Mouse (Mus musculus): ENCODE results near the gene Macrod1. TPM values are rescaled to one million over a fixed set of nuclear protein-coding genes. Genes with fewer than 3 reads are reported as not detected.
"Not testable (repeated sequence)": the region's sequence is repeated elsewhere in the genome, so short reads cannot be mapped to it uniquely, and the experiment has no call there.

Gene Macrod1
- polyA plus RNA-seq, 1 experiment from 2014 or later = 22.1 TPM

GRCm38 (mm10) chr19:7034006-7034405 lies 22.6 kb upstream of the Macrod1 start:
- Histone ChIP-seq H3K9ac (no peak overlapping the region), H3K27ac (replicated peaks) (no peak overlapping the region), H3K4me2 (replicated peaks) (no peak overlapping the region), H3K36me3 (peaks cover 64% of the 10 kb centered on the region), H3K4me1 (peaks cover 14% of the 10 kb centered on the region), H3K4me3 (replicated peaks) (no peak overlapping the region), H3K9me3 (replicated peaks) (no peaks in the 10 kb centered on the region), H3K27me3 (no peaks in the 10 kb centered on the region)
- WGBS = 84% methylated on average over 5 of the region's 5 CpGs
- no peak for ATAC-seq (ENCODE audit: insufficient number of reproducible peaks, low FRiP score, low TSS enrichment, low read depth)

GRCm38 (mm10) chr19:7039088-7039720 lies 17.4 kb upstream of the Macrod1 start:
- peak overlapping the region; percentile 73 for H3K9ac ChIP-seq
- H3K4me1 ChIP-seq = peaks cover 20% of the 10 kb centered on the region
- peak; percentile 6; the same call in 1 of the 2 replicates for ATAC-seq (ENCODE audit: insufficient number of reproducible peaks, low FRiP score, low TSS enrichment, low read depth)
- WGBS = 1% methylated on average over 35 of the region's 35 CpGs
- H3K9me3 ChIP-seq (replicated peaks) = no peaks in the 10 kb centered on the region
- peaks cover 14% of the 10 kb centered on the region for H3K36me3 ChIP-seq
- H3K27ac ChIP-seq (replicated peaks) = peak overlapping the region; percentile 89
- no peaks in the 10 kb centered on the region for H3K27me3 ChIP-seq
- peak overlapping the region; percentile 64 for H3K4me2 ChIP-seq (replicated peaks)
- peak overlapping the region; percentile 83 for H3K4me3 ChIP-seq (replicated peaks)

GRCm38 (mm10) chr19:7039841-7040636 lies 16.6 kb upstream of the Macrod1 start, which contains the start of gene Stip1:
Gene Stip1, minus strand, starts transcription at chr19:7039967.
- peaks cover 20% of the 10 kb centered on the region for H3K4me1 ChIP-seq
- peak within 1 kb of the TSS; percentile 83 for H3K4me3 ChIP-seq (replicated peaks)
- H3K36me3 ChIP-seq = peaks cover 8% of the 10 kb centered on the region; the same call in 1 of the 2 replicates
- ATAC-seq (ENCODE audit: insufficient number of reproducible peaks, low FRiP score, low TSS enrichment, low read depth) = peak; percentile 99
- no peaks in the 10 kb centered on the region for H3K27me3 ChIP-seq
- no peaks in the 10 kb centered on the region for H3K9me3 ChIP-seq (replicated peaks)
- peak within 1 kb of the TSS; percentile 73 for H3K9ac ChIP-seq
- under 1% methylated on average over 49 of the region's 49 CpGs for WGBS
- H3K4me2 ChIP-seq (replicated peaks) = peak within 1 kb of the TSS; percentile 83
- peak within 1 kb of the TSS; percentile 94 for H3K27ac ChIP-seq (replicated peaks)

GRCm38 (mm10) chr19:7040637-7041130 lies 15.9 kb upstream of the Macrod1 start:
- ATAC-seq (ENCODE audit: insufficient number of reproducible peaks, low FRiP score, low TSS enrichment, low read depth) = no peak
- Histone ChIP-seq H3K9ac (peak overlapping the region; percentile 68), H3K27ac (replicated peaks) (peak overlapping the region; percentile 94), H3K36me3 (peaks cover 2% of the 10 kb centered on the region; the same call in 1 of the 2 replicates), H3K27me3 (no peaks in the 10 kb centered on the region), H3K4me1 (peaks cover 20% of the 10 kb centered on the region), H3K4me2 (replicated peaks) (peak overlapping the region; percentile 83), H3K4me3 (replicated peaks) (peak overlapping the region; percentile 52), H3K9me3 (replicated peaks) (no peaks in the 10 kb centered on the region)
- WGBS = 21% methylated on average over 13 of the region's 13 CpGs

GRCm38 (mm10) chr19:7041171-7041570 lies 15.4 kb upstream of the Macrod1 start:
- H3K4me3 ChIP-seq (replicated peaks) = peak overlapping the region; percentile 52

GRCm38 (mm10) chr19:7044279-7044678 lies 12.3 kb upstream of the Macrod1 start:
- H3K27me3 ChIP-seq = no peaks in the 10 kb centered on the region
- no peaks in the 10 kb centered on the region for H3K9me3 ChIP-seq (replicated peaks)
- H3K4me2 ChIP-seq (replicated peaks) = no peak overlapping the region
- H3K4me1 ChIP-seq = peaks cover 5% of the 10 kb centered on the region
- H3K27ac ChIP-seq (replicated peaks) = no peak overlapping the region
- ATAC-seq (ENCODE audit: insufficient number of reproducible peaks, low FRiP score, low TSS enrichment, low read depth) = no peak
- H3K36me3 ChIP-seq = no peaks in the 10 kb centered on the region
- no peak overlapping the region for H3K9ac ChIP-seq
- 62% methylated on average over 4 of the region's 4 CpGs for WGBS
- no peak overlapping the region for H3K4me3 ChIP-seq (replicated peaks)

More at GRCm38 (mm10) chr19:7041171-7041570, 15.4 kb upstream of the Macrod1 start:
- WGBS = 89% methylated on average over 2 of the region's 2 CpGs
- Histone ChIP-seq H3K9ac (no peak overlapping the region), H3K9me3 (replicated peaks) (no peaks in the 10 kb centered on the region), H3K4me1 (peaks cover 20% of the 10 kb centered on the region), H3K27ac (replicated peaks) (no peak overlapping the region), H3K27me3 (no peaks in the 10 kb centered on the region), H3K4me2 (replicated peaks) (peak overlapping the region; percentile 83; the same call in 1 of the 2 replicates), H3K36me3 (no peaks in the 10 kb centered on the region)
- no peak for ATAC-seq (ENCODE audit: insufficient number of reproducible peaks, low FRiP score, low TSS enrichment, low read depth)

- no peak overlapping the region for H3K9ac ChIP-seq
- ATAC-seq (ENCODE audit: insufficient number of reproducible peaks, low FRiP score, low TSS enrichment, low read depth) = no peak
- 34% methylated on average over 4 of the region's 4 CpGs for WGBS
- no peaks in the 10 kb centered on the region for H3K27me3 ChIP-seq
- peaks cover 5% of the 10 kb centered on the region for H3K4me1 ChIP-seq
- no peak overlapping the region for H3K27ac ChIP-seq (replicated peaks)
- no peak overlapping the region for H3K4me3 ChIP-seq (replicated peaks)
- H3K4me2 ChIP-seq (replicated peaks) = no peak overlapping the region
- H3K9me3 ChIP-seq (replicated peaks) = no peaks in the 10 kb centered on the region
- H3K36me3 ChIP-seq = no peaks in the 10 kb centered on the region
Observed at GRCm38 (mm10) chr19:7044706-7045105, 11.9 kb upstream of the Macrod1 start.

- not testable (repeated sequence) for H3K9me3 ChIP-seq (replicated peaks); H3K36me3 ChIP-seq; H3K9ac ChIP-seq; ATAC-seq (ENCODE audit: insufficient number of reproducible peaks, low FRiP score, low TSS enrichment, low read depth); H3K4me3 ChIP-seq (replicated peaks); H3K27me3 ChIP-seq; H3K4me2 ChIP-seq (replicated peaks); H3K27ac ChIP-seq (replicated peaks)
- WGBS = 89% methylated on average over 4 of the region's 4 CpGs
- peaks cover 32% of the 10 kb centered on the region for H3K4me1 ChIP-seq
Observed at GRCm38 (mm10) chr19:7053382-7053781, 3.2 kb upstream of the Macrod1 start.

GRCm38 (mm10) chr19:7054772-7055171 lies 1.8 kb upstream of the Macrod1 start:
- Histone ChIP-seq H3K27me3 (no peaks in the 10 kb centered on the region), H3K9me3 (replicated peaks) (no peaks in the 10 kb centered on the region), H3K4me2 (replicated peaks) (no peak overlapping the region), H3K4me3 (replicated peaks) (no peak overlapping the region), H3K36me3 (no peaks in the 10 kb centered on the region), H3K27ac (replicated peaks) (no peak overlapping the region; the same call in 1 of the 2 replicates), H3K4me1 (peaks cover 34% of the 10 kb centered on the region), H3K9ac (no peak overlapping the region)
- ATAC-seq (ENCODE audit: insufficient number of reproducible peaks, low FRiP score, low TSS enrichment, low read depth) = no peak
- 42% methylated on average over 10 of the region's 10 CpGs for WGBS

- H3K9me3 ChIP-seq (replicated peaks) = no peaks in the 10 kb centered on the region
- no peaks in the 10 kb centered on the region for H3K27me3 ChIP-seq
- no peak overlapping the region for H3K9ac ChIP-seq
- no peak overlapping the region for H3K4me3 ChIP-seq (replicated peaks)
- 39% methylated on average over 3 of the region's 3 CpGs for WGBS
- H3K4me2 ChIP-seq (replicated peaks) = no peak overlapping the region
- no peaks in the 10 kb centered on the region for H3K36me3 ChIP-seq
- peaks cover 34% of the 10 kb centered on the region for H3K4me1 ChIP-seq
- ATAC-seq (ENCODE audit: insufficient number of reproducible peaks, low FRiP score, low TSS enrichment, low read depth) = no peak
- H3K27ac ChIP-seq (replicated peaks) = no peak overlapping the region; the same call in 1 of the 2 replicates
Observed at GRCm38 (mm10) chr19:7055173-7055572, 1.4 kb upstream of the Macrod1 start.

- H3K27ac ChIP-seq (replicated peaks) = peak overlapping the region; percentile 72
- peaks cover 34% of the 10 kb centered on the region for H3K4me1 ChIP-seq
- peak overlapping the region; percentile 74 for H3K4me3 ChIP-seq (replicated peaks)
- H3K9ac ChIP-seq = peak overlapping the region; percentile 59
- H3K4me2 ChIP-seq (replicated peaks) = peak overlapping the region; percentile 100
- WGBS = 2% methylated on average over 16 of the region's 16 CpGs
- H3K27me3 ChIP-seq = no peaks in the 10 kb centered on the region
- ATAC-seq (ENCODE audit: insufficient number of reproducible peaks, low FRiP score, low TSS enrichment, low read depth) = peak; percentile 9; the same call in 1 of the 2 replicates
- no peaks in the 10 kb centered on the region for H3K36me3 ChIP-seq
- no peaks in the 10 kb centered on the region for H3K9me3 ChIP-seq (replicated peaks)
Observed at GRCm38 (mm10) chr19:7057126-7057721, 614 bp downstream of the Macrod1 start.

Data from embryonic facial prominence, embryonic 15.5 days (tissue).